Mouse (Mus musculus) adrenal gland, postnatal 14 days (tissue): ENCODE data around the gene Tcap. TPM values are rescaled to one million over a fixed set of nuclear protein-coding genes. Genes with fewer than 3 reads are reported as not detected.

Source experiments
- DNase-seq: peaks from one replicate; pipeline ENCODE4 v3.0.0; 2021; ENCODE audit warnings: mixed read lengths
- total RNA-seq: library from RNA; stranded (reverse); gene quantifications from 2 replicates; pipeline ENCODE4 v1.2.3, GENCODE M21; 2021

Tcap gene
- total RNA-seq, 1 experiment from 2014 or later: 0.48 TPM

DNA sequence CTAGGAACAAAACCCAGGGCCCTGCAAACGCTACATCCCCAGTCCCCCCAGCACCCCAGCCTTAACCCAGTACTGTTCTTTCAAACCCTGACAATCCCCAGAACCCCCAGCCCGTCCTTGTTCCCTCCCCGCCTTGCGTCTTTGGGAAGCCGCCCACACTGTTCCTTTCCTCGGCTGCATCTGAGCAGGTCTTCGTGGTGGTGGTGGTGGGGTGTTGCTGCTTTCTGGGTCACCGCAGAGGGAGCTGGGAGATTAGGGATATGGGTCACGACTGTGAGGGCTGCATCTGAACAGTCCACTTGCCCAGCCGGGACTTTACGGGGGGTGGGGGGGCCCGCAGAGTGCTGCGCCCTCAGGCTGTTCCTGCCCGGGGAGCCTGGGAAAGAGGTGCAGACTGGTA lies 29.2 kb upstream of the Tcap start:
- no peak for DNase-seq

DNA sequence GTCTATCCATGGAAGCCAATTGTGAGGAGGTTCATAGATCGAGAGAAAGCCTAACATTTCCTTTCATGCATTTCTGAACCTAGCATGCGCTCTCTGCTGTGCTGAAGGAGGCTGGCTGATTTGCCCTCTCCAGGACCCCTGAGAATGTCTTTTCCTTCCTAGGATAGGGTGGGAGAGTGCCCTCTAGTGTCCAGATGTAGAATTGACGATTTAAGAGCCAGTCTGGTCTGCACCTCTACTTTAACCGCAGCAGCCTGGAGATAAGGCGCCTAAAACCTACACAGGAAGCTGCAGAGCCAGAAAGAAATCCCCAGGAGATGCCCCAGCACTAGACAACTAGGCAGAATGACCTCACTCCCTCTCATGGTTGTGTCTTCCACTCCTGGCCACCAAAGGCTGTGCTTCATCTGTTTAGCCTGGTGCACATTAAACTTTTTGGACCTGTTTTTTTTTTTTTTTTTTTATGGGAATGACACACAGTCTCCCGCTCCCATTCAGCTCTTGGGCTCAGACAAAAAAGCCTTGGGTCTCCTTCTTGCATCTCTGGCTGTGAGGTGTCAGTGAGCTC lies 27.8 kb upstream of the Tcap start:
- DNase-seq: peak; percentile 60

DNA sequence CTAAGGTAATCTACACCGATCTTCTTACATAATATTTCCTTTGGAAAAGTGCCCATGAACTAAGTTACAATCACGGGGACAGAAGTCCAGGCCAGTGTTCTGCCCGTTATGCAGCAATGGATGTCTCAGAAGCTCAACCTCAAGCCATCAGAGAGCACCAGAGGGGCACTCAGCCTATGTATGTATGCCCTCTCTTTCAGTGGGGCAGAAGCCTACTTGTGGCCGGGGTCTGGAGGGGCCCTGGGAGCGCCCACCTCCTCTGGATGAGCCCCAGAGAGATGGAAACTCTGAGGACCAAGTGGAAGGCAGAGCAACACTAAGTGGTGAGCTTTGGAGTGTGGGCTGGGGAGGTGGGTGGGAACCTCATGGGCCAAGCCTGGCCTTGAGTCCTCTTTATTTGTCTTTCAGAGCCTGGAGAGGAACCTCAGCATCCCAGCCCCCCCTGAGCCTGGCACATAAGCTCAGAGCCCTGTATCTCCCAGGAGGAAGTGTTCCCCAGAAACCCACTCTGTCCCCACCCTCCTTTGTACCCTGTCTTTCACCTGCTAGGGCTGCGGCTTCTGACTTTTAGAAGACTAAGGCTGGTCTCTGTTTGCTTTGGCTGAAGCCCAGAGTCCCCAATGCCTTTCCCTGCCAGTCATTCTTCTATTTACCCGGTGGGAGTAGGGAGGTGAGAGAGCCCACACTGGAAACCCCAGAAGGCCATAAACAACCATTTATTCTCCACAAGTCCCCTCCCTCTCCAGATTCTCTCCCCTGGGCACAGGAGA lies 26.8 kb upstream of the Tcap start:
- no peak for DNase-seq

DNA sequence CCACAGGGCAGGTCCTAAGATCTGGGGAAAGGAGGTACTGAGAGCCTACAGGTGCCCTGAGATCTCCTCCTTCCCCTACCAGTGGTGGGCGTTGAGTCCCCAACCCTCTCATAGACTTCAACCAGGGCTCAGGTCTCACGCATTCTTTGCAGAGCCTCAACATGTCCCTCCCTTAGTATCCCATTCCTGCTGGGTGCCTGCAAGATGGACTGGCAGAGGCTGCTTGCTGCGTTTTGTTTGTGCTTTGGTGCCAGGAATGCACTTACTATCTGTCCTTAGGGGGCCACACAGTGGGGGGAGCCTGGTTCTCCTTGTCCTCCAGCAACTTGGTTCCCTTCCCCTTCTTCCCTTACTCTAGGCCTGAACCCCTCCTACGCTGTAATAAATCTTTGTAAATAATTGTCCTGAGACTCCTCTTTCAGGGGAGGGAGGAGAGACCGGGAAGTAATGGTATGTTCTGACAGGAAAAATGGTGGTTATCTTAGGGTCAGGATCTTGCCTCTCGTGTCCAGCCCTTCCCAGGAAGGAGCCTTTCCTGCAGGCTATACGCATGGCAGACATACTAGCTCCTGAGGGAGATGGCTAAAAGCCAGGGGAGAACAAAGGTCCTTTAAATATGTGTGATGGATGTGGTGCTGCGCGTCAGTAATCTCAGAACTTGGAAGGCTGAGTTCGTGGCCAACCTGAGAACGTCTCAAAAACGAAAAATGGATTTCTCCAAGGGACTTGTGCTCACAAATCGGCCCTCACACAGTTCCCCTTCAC lies 26.0 kb upstream of the Tcap start:
- no peak for DNase-seq

DNA sequence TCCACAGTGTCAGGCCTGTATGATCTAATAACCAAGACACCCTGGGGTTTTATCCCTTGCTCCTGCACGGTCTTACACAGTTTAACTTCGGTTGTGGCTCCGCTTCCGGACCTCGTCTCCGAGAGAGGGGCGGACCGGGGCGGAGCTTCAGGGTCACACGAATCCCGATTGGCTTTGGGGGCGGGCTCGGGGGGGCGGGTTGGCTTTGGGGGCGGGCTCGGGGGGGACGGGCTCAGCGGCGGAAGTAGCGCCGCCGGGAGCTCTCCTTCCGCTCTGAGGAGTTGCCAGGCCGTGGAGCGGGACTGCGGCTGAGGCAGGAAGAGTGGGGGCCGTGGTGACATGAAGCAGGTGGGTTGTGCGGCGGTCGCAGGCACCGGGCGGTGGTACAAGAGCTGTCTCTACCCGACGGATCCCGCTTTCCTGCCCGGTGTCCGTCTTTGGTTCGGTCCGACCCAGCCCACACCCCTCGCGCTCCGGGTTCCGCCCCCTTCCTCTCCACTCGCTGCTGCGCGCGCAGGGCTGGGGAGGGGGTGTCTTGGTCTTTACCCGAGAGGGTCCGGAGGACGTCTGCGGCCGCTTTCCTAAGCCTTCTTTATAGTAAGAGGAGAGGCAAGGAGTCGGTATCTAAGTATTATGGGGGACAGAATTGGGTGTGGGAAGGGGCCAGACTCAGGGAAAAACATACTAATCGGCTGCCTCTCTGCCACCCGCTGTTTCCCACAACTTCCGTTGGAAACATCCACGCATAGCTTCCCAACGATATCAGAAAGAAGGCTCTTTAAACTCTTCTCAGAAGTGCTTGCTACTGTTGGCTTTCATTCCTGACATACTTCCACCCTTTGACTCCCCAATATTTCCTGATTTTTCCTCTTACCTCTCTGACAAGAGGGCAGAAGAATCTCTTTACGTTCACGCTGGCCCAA lies 25.2 kb upstream of the Tcap start, which contains the start of gene Stard3:
TSS of gene Stard3 (plus strand) at position 208 of the 923 bp plus-strand sequence.
- peak; percentile 96 for DNase-seq

DNA sequence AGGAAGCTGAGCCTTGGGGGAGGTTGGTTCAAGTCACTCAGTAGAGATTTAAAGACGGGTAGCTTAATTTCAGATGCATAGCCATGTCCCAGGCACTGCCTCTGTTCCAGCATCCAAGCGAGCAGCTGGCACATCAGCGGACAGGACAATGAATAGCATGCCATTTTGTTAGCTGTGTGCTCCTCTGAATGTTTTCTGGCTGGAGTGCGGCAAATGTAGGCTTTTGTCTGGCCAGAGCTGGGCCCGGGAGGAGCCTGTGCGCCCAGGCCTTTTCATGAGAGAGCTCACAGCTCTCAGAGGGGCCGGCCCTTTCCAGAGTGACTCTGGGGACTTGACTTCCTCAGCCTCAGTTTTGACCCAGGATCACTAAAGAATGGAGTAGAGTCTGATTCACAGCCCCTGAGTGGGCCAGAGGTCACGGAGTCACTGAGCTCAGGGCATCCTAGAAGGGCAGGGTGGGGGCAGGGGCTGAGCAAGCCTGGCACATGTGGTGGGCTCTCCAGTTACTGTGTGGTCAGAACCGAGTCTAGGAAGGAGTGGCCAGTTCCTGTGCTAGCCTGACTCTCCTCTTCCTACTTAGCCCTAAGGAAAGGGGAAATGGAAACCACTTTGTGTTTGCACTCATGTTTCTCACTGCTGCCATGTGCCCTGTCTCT lies 22.6 kb upstream of the Tcap start:
- no peak for DNase-seq

DNA sequence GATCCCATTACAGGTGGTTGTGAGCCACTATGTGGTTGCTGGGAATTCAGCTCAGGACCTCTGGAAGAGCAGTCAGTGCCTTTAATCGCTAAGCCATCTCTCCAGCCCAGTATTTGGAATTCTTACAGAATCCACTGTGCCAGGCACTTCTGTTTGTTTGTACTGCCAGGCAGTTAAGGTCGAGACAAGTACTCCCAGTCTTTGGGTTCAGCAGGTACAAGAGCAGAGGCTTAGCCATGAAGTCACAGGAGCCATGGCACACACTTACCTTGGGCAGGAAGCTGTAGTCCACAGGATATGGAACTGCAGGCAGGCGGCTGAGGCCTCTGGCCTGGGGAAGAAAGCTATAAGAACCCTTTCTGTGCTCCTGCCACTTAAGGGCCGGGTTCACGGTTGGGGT lies 19.8 kb upstream of the Tcap start:
- no peak for DNase-seq

DNA sequence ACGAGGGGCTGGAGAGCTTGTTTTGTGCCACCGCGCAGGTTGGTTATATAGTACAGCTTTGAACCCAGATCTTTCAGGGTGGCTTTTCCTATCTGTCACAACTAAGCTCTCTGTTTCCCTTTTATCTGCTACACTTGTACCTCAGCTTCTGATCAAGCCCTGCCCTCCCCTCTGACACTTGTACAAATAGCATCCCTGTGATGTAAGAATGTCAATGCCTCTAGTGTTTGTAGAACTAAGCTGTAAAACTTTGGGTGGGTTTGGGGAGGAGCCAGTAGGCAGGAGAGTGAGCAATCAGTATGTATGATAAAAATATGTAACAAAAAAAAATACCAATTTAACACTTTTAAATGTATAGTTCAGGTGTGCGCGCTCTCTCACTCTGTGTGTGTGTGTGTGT lies 19.2 kb upstream of the Tcap start:
- no peak for DNase-seq

DNA sequence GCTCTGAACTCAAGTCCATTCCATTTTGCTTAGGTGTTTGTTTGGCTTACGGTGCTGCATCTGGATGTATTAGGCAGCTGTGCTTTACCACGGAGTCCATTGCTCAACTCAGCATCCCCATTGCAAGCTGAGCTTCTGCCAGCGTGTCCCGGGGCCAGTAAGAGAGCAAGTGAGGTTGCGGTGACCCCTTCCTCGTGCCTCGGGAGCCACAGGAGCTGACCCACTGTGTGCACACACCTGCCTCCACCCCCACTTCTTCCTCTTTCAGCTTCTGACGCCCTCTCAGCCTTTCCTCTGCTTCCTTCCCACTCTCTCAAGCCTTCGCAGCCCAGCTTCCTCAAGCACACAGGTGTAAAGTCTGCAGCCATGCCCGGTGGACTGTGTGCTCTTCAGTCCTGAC lies 17.3 kb upstream of the Tcap start:
- DNase-seq: no peak

DNA sequence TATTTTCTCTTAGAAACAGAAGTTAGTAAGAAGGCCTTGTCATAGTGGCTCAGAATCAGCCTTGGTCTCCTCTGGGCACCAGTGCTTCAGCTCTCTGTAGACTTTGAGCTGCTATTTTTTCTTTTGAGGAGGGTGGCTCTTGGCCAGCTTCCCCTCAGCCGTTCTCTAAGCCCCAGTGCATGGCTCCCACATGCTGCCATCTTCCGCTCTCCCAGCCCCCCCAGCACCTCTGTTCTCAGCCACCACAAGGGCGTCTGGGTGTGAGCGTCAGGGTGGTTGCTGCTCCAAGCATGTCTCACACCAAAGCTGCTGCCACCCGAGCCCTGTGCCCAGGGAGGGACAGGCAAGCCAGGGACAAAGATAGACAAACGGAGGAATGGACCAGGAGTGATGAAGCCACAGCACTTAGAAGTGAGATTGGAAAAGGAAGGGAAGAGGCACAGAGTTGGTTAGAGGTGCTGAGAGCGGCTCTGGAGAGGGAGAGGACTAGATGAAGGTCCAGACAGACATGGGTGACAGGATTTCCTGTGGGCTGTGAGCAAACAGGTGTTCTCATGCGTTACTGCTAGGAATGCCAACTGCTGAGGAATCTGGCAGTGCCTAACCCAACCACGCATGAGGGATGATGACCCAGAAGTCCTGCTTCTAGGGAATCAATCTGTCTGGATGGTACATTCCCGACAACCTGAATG lies 16.3 kb upstream of the Tcap start:
- no peak for DNase-seq

DNA sequence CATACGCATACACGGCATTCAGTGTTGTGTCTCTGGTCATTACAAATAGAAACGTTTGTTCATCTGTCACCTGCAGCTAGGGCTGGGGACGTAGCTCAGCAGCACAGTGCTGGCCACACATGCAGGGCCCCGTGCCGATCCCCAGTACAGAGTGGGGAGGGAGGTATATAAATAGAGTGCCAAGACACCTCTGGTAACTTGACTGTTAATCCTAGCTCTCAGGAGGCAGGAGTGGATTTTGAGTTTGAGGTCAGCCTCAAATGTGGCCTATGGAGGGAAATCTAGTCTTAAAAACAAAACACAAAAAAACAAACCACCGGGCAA lies 15.8 kb upstream of the Tcap start:
- no peak for DNase-seq

DNA sequence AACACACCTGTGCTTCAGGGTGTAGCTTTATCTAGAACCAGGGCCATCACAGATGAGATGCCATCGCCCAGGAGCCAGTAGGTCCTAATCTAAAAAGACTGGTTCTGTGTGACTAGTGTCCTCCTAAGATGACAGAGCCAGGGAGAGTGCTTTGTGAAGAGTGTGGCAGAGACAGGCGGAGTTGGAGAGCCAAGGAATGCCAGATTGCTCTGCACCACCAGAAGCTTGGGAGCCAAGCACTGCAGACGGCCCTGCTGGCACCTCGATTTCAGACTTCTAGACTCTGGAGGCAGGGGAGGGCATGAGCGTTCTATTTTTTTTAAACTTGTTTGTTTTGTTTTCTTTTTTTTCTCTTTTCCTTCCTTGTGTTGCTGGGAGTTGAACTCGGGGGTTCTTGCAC lies 14.3 kb upstream of the Tcap start:
- DNase-seq: no peak

DNA sequence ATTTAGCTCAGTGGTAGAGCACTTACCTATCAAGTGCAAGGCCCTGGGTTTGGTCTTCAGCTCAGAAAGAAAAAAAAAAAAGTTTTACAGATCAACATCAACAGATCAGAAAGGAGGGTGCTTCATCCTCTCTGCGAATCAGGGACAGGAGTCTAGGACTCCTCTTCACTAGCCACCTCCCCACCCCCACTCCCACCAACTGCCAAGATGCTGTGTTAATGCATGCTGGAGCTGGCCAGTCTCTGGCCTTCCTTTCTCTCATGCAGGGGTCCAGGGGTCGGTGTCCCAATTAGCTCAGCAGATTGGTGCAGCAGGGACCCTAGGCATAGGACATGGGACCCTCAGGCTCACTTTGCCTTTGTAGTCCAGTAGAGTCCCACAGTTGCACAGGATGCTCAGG lies 13.0 kb upstream of the Tcap start:
- DNase-seq: no peak

DNA sequence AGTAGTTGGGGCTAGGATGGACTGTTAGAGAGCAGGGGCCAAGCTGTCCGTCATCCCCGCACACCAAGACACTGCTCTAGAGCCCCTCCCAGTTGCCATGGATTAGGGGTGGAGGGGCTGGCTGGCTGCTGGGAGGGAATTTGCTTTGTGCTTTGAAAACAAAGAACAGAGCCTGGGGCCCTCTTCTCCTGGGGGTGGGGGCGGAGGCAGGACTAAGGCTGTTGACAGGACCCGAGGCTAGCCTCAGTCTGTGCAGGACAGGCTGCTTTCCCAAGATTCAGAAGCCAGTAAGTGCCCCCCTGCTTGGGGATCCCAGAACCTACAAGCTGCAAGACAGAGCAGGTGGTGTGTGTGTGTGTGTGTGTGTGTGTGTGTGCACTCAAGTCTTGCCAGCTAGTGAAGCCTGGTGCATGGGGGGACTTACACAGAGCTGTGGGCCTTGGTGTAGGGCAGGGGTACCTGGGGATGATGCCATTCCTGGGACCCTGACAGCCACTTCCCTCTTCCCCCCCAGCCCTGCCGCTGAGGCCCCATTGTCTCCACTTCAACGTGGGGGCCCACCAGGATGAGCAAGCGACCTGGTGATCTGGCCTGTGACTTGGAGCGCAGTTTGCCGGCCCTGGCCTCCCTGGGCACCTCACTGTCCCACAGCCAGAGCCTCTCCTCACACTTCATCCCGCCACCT lies 11.9 kb upstream of the Tcap start:
- DNase-seq: no peak

DNA sequence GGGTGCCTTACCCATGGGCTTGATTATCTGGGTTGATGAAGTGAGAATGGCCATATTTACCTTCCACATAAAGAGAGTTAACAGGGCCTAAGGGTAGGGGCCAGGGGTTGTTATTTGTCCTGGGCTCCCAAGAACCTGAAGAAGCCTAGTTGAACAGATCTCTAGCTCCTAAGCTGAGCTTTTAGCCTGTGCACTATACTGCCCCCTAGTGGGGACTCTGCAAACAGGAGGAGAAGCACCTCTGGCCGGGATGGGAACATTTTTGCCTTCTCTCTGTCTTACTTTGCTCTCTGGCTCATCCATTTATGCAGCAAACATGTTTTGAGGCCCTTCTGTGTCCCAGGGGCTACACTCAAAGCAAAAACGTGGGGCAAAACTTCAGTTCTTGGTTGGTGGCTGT lies 11.2 kb upstream of the Tcap start:
- peak; percentile 82 for DNase-seq

DNA sequence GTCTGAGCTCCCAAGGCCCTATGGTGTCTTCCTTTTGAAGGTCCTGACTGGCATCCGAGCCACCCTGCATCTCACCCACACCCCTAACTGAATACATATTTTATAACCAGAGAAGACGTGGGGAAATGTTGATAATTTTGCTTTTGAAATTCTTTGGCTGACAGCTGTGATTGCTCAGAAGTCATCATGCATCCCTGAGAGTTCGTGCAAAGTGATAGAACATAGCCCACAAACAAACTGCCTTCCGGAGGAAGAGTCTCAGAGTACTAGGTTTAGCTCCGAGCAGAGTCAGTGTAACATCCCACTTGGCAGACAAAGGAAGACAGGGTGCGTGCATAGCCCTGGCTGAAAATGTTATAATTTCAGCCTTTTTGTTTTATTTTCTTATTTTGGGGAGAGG lies 10.4 kb upstream of the Tcap start:
- DNase-seq: no peak

DNA sequence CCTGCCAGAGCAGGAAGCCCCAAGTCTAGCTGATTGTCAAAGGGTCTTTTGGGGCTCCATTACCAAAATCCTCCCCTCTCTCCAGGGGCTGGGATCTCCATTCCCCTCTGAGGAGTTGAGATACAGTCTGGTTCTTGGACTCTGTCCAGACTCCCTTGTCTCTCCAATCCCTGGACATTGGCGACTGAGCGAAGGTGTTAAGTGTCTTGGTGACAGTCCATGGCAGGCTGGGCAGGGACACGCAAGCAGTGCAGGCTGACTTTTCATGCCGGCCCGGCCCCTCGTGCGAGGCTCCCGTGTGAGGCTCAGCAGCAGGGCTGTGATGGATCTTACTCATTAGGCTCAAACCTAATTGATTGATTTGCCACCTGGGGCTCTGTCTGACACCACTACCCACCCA lies 9.3 kb upstream of the Tcap start:
- DNase-seq: no peak

DNA sequence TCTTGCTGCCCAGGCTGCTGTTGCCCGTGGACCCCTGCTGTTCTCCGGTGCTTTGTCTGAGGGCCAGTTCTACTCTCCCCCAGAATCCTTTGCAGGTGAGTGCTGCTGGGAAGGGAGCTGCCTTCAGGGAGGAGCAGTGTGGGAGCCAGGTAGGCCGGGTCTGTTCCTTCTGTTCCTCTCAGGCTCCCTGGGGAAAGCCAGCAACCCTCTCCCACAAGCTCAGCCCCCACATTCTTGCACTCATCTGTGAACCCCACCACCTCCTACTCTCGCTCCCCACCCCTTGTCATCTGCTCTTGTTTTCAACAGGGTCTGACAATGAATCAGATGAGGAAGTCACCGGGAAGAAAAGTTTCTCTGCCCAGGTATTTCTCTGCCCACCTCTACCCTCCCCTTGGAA lies 6.9 kb upstream of the Tcap start:
- no peak for DNase-seq

DNA sequence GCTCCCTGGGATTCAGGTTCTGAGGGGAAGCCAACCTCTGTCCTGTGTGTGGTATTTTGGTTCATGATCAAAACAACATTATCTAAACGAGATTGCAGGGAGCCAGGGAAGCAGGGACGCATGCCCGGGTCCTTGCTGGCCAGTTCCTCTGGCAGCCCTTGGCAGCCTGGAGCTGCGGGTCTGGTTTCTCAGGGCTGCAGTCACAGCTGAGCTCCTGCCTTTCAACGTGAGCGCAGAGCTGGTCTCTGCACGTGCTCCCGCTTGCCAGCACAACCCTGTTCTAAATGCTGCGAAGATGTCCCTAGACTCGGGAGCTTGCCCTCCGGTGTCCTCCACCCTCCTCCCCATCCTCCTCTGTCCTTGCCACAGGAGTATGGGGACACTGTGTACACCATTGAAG lies 5.8 kb upstream of the Tcap start:
- DNase-seq: no peak

DNA sequence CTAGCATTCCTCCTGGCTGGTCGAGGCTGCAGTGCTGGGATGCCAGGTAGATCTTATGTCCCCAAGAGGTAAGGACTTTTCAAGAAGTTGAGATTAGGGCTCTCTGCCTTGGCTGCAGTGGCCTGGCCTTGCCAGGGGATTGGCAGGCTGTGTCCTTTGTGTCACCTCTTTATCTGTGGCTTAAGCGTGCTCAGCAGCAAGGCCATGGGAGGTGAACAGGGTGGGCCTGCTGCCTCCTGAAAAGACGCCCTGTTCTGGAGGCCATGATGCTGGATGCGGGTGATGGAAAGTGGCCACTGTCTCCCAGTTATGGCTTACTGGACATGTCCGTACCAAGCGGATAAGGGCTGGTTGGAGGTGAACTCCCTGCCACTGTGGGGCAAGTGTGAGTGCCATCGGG lies 4.2 kb upstream of the Tcap start:
- DNase-seq: no peak

DNA sequence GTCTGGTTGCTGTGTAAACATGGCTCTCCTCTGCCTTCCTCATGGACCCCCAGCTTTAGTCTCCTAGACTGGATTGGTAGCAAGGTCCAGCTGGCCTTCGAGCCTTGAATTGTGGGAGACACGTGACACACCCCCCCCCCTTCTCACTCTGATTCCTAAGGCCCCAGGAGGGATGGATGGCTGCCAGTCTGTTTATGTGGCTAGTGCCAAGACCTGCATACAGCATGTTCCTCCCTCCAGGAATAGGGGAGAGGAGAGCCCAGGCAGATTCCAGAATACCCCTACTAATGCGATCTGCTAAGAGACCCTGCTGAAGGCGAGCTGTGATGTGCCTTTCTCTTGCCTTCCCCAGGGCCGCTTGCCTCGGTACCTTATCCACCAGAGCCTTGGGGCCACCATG lies 3.5 kb upstream of the Tcap start:
- no peak for DNase-seq
